Mouse (Mus musculus) lung, postnatal 0 days (tissue): ENCODE data around the gene Tfdp1.

Source experiments
- CTCF ChIP-seq: IDR thresholded peaks from 2 replicates; pipeline ENCODE4 v1.5.1; 2016; ENCODE audit warnings: antibody characterized with exemption, mild to moderate bottlenecking
- EP300 ChIP-seq: IDR thresholded peaks from 2 replicates; pipeline ENCODE4 v1.6.1; 2016; ENCODE audit warnings: antibody characterized with exemption, mild to moderate bottlenecking, control low read depth

DNA sequence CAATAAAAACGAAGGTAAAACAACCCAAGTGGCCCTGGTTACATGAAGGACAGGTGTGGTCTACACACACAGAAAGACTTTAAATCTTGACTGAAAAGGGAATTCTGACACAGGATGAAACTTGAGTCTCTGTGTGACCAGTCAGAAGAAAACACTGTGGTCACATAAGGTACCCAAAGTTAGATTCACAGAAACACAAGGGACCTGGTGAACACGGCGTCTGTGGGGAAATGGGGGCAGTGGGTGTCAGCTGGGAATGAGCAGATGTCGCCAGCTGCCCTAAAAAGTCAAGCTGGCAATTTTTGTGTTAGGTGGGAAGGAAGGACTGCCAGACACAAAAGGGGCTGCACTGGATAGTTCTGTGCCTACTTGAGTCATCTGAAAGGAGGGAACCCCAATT, 44.4 kb downstream of the Tfdp1 start:
- no peak for TF ChIP-seq EP300
- no peak for TF ChIP-seq CTCF
